Mouse (Mus musculus): ENCODE measurements around the gene Arhgef9. TPM values are rescaled to one million over a fixed set of nuclear protein-coding genes. Genes with fewer than 3 reads are reported as not detected.

Arhgef9 gene
- polyA plus RNA-seq (2014; fragmentation: Illumina TruSeq; extraction: RNeasy Lipid Tissue Mini Kit (QIAGEN cat#74804); ENCODE audit: low read depth, low replicate concordance) = 4.9 TPM

DNA sequence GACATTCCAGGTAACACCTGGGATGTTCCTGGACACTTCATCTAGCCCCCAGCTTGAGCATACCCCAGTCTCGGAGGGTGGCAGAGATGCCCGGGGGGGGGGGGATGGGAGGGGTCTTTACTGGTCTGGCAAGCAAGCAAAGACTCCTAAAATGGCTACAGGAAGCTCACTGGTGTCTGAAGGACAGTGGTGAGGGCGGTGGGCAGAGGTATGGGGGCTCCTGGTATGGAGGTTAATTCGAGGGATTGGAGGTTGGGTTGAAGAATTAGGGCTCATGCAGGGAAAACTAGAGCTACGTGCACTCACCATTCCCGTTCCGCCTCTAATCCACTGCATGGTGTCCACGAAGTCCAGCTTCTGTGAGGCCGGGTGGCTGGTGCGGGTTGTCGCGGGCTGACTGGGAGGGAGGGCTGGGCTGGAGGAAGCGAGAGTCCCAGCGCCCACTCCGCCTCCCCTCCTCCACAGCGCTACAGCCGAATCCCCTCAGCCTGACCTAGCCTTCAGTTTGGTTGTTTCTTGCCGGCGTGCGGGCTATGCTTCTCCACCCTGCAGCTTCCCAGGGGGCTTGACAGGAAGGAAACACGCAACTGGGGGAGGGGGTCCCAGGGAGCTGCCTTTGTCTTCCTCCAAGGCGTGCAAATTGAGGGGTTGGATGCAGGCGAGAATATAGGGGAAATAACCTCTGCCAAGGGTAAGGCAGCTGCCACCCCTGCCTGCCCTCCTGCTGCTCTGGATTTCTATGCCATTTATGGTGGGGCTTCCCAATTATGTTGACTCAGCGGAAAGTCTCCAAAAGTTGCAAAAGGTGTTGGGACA lies at the start of gene Arhgef9:
Gene Arhgef9 (minus strand): TSS at position 753 of the 816 bp plus-strand sequence.

DNA sequence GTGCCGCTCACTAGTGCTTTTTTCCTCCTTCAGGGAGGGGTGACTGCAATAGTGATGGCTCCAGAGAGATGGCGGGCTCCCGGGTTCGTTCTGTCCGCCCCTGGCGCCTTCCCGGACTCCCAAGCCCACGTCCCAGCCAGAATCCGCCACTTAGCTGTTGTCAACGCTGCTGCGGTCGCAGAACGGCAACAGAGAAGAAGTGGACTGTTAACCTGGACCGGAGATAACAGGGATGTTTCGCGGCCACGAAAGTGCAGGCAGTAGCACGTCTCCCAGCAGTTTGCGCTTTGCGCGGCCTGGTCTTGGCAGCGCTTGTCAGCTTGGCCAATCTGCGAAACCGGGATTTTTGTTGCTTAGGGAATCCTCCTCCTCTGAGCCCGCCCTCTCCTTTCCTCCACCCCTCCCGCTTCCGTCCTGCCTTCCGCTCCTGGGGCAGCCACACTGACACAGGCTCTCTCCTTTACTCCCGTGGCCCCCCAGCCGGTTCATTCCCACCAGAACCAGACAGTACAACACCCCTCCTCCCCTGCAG lies 170.2 kb downstream of the Arhgef9 start, which contains the start of gene Spin4:
Gene Spin4 (minus strand): TSS at position 322 of the 532 bp plus-strand sequence.

Other genes with a start within 250 kb of the Arhgef9 start
- gene Spin4, start 170.2 kb downstream of the Arhgef9 start, polyA plus RNA-seq (2014; fragmentation: Illumina TruSeq; extraction: RNeasy Lipid Tissue Mini Kit (QIAGEN cat#74804); ENCODE audit: low read depth, low replicate concordance) = 0.66 TPM
- 2.9 TPM for gene Amer1, start 248.0 kb upstream of the Arhgef9 start, polyA plus RNA-seq (2014; fragmentation: Illumina TruSeq; extraction: RNeasy Lipid Tissue Mini Kit (QIAGEN cat#74804); ENCODE audit: low read depth, low replicate concordance)

All from liver, adult 10 weeks (tissue).